Mouse (Mus musculus) CH12.LX (cell line): ENCODE measurements around the gene Psmd11.

Experiments
- BHLHE40 ChIP-seq: IDR thresholded peaks from 2 replicates; pipeline ENCODE4 v1.6.1; 2011; ENCODE audit warnings: mild to moderate bottlenecking, low read depth, low read length, improper control_type of control experiment
- CTCF ChIP-seq, 2 experiments: IDR thresholded peaks in 1 of 2; conservative IDR thresholded peaks in 1 of 2; 2 replicates each; pipeline ENCODE4 v1.5.1; 2011 to 2012; ENCODE audit warnings: low read depth in 2 of 2, low read length in 2 of 2, improper control_type of control experiment in 1 of 2, inconsistent platforms in 1 of 2, mild to moderate bottlenecking in 1 of 2, moderate library complexity in 1 of 2
- ELF1 ChIP-seq: IDR thresholded peaks from 2 replicates; pipeline ENCODE4 v1.6.1; 2014; ENCODE audit warnings: low read depth, mild to moderate bottlenecking, inconsistent platforms, low read length, improper control_type of control experiment
- EP300 ChIP-seq: IDR thresholded peaks from 2 replicates; pipeline ENCODE4 v1.6.1; 2011; ENCODE audit warnings: low read length, improper control_type of control experiment
- GABPA ChIP-seq: IDR thresholded peaks from 2 replicates; pipeline ENCODE4 v1.6.1; 2012; ENCODE audit warnings: low read depth, low read length, improper control_type of control experiment, inconsistent platforms; ENCODE audit not compliant: insufficient replicate concordance
- MAFK ChIP-seq: IDR thresholded peaks from 2 replicates; pipeline ENCODE4 v1.6.1; 2011; ENCODE audit warnings: low read length, improper control_type of control experiment; ENCODE audit not compliant: insufficient replicate concordance
- MAX ChIP-seq: IDR thresholded peaks from 2 replicates; pipeline ENCODE4 v1.6.1; 2011; ENCODE audit warnings: low read length, improper control_type of control experiment
- MAZ ChIP-seq: IDR thresholded peaks from 2 replicates; pipeline ENCODE4 v1.6.1; 2012; ENCODE audit warnings: low read depth, mild to moderate bottlenecking, inconsistent platforms, low read length, improper control_type of control experiment, moderate library complexity
- MXI1 ChIP-seq: IDR thresholded peaks from 2 replicates; pipeline ENCODE4 v1.6.1; 2011; ENCODE audit warnings: mild to moderate bottlenecking, low read depth, low read length, improper control_type of control experiment
- NELFE ChIP-seq: IDR thresholded peaks from 2 replicates; pipeline ENCODE4 v1.6.1; 2011; ENCODE audit warnings: low read depth, low read length, improper control_type of control experiment
- NRF1 ChIP-seq: IDR thresholded peaks from 2 replicates; pipeline ENCODE4 v1.6.1; 2014; ENCODE audit warnings: low read depth, mild to moderate bottlenecking, inconsistent platforms, low read length, improper control_type of control experiment, moderate library complexity
- POLR2A ChIP-seq: IDR thresholded peaks from 2 replicates; pipeline ENCODE4 v1.6.1; 2011; ENCODE audit warnings: low read depth, mild to moderate bottlenecking, improper control_type of control experiment, low read length
- SIN3A ChIP-seq: IDR thresholded peaks from 2 replicates; pipeline ENCODE4 v1.6.1; 2012; ENCODE audit warnings: low read length, improper control_type of control experiment, inconsistent platforms
- ZC3H11A ChIP-seq: IDR thresholded peaks from 2 replicates; pipeline ENCODE4 v1.6.1; 2012; ENCODE audit warnings: low read depth, mild to moderate bottlenecking, inconsistent platforms, low read length, improper control_type of control experiment

DNA sequence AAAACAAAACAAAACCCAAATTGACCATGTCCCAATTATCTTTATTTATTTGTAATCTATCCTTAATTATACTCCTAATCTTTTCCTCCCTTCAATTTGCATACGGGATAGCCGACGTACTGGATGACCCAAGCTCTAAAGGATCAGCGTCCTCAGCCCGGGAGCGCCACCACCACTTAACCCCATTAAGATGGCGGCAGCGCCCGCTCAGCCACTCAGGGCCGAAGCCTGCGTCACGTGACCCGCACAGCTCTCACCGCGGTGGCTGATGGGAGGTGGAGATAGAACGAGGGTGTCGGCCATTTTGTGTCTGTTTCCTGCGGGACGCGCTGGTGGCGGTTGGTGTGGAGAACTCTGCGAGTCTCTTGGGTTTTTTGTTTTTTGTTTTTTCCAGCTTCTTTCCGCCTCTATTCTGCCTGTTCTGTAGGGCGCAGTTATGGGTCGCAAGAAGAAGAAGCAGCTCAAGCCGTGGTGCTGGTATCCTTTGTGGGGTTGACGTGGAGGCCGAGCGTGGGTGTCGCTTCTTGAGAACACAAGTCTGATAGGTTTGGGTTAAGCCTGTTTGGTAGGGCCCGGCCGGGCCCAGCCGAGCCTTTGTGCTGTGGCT lies 45.3 kb upstream of the Psmd11 start, which contains the start of gene Zfp207:
- peak; percentile 77 for TF ChIP-seq NRF1
- TF ChIP-seq NELFE: peak; percentile 99
- no peak for TF ChIP-seq EP300
- TF ChIP-seq MXI1: peak; percentile 83; the same call in 1 of the 2 replicates
- TF ChIP-seq CTCF (conservative IDR thresholded peaks at IDR 0.05 in 1 of 2, IDR thresholded peaks at IDR 0.05 in 1 of 2; ENCODE audit: low read depth in 2 of 2, low read length in 2 of 2): no peak; a peak in 1 of 4 replicates
- TF ChIP-seq MAZ: no peak; the same call in 1 of the 2 replicates
- no peak for TF ChIP-seq ZC3H11A
- TF ChIP-seq MAX: peak; percentile 99
- TF ChIP-seq BHLHE40: peak; percentile 90
- peak; percentile 97 for TF ChIP-seq POLR2A
- no peak; the same call in 1 of the 2 replicates for TF ChIP-seq GABPA
- peak; percentile 86 for TF ChIP-seq SIN3A
- peak; percentile 64 for TF ChIP-seq ELF1
- no peak for TF ChIP-seq MAFK
